Comparison of ENCODE assay signal across 12 mouse cellular contexts in the genomic region with DNA sequence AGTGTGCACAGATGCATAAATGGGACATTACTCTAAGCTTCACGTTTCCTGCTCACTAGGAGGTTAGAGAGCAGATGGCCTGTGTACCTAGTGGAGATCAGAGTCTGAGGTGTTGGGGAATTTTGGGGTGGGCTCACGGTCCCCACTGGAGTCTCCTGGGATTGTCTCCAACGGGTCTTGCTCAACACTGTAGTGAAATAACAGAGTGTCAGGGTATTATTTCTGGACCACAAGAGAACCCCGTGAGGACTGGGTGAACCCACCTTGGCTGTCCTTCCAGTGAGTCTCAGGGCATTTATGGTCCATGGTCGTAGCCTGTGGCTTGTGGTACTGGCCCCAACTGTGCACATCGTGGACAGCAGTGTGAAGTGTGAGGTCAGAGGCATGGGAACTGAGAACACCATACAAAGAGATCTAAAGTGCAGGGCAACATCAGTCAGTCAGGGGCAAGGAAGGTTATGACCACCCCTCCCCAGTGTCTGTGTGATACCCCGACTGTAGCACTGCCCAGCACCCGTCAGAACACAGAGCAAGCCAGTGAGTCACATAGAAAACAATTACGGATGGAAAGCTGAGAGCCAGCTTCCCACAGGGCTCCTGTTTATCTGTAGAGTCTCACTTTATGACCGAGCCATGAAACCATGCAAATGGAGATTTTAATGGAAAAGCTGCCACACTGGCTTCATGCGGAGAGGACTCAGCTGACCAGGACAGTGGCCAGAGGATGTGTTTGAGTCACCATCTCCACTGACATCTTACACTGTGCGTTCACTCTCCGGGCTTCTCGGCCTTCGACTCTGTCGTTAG.
DNase-seq lines count a peak whose midpoint lies in the region; ATAC-seq lines count a peak whose summit lies in the region.
"Had no signal": no experiment of that assay in that cellular context is flagged by ENCODE, and none has a peak within 500 bp of the region (broad histone marks: within the 10 kb centered on the region; RNA-seq: fewer than 3 reads in every experiment).

No protein-coding gene starts in this region.

- DNase-seq in hindbrain, embryonic 14.5 days (ENCODE audit: low spot score), result no peak
- DNase-seq in urinary bladder, postnatal 14 days (ENCODE audit: low spot score), result peak; percentile 38
- DNase-seq in urinary bladder, postnatal 25 days (ENCODE audit: low spot score), result no peak
- no peak for DNase-seq in ovary, adult 18-20 months (ENCODE audit: low spot score)
- DNase-seq in urinary bladder, adult 2 months (ENCODE audit: low spot score), result no peak
- DNase-seq: cerebellum, adult 11 months; gastrocnemius, postnatal 25 days had no signal

- no peaks in the 10 kb centered on the region for H3K36me3 ChIP-seq in hindbrain, embryonic 14.5 days (replicated peaks; ENCODE audit: control insufficient read depth, insufficient read depth)
- no peaks in the 10 kb centered on the region for H3K36me3 ChIP-seq in hindbrain, embryonic 13.5 days
- no peaks in the 10 kb centered on the region for H3K36me3 ChIP-seq in intestine, embryonic 16.5 days (ENCODE audit: control insufficient read depth, insufficient read depth, low read length)
- H3K36me3 ChIP-seq: midbrain, embryonic 13.5 days had no signal

- no peak overlapping the region for H3K9ac ChIP-seq in hindbrain, embryonic 14.5 days
- H3K9ac ChIP-seq in hindbrain, embryonic 13.5 days, result no peak overlapping the region
- no peak overlapping the region for H3K9ac ChIP-seq in intestine, embryonic 16.5 days (ENCODE audit: low read depth, low read length)
- H3K9ac ChIP-seq: midbrain, embryonic 13.5 days had no signal

- no peak overlapping the region for H3K4me3 ChIP-seq in hindbrain, embryonic 14.5 days (replicated peaks; ENCODE audit: low read length)
- H3K4me3 ChIP-seq in hindbrain, embryonic 13.5 days, result no peak overlapping the region
- no peak overlapping the region for H3K4me3 ChIP-seq in intestine, embryonic 16.5 days (ENCODE audit: low read length)
- H3K4me3 ChIP-seq: midbrain, embryonic 13.5 days had no signal

- H3K27ac ChIP-seq in hindbrain, embryonic 14.5 days, result no peak overlapping the region
- no peak overlapping the region for H3K27ac ChIP-seq in hindbrain, embryonic 13.5 days
- peak overlapping the region; percentile 79 for H3K27ac ChIP-seq in intestine, embryonic 16.5 days (ENCODE audit: low read length)
- H3K27ac ChIP-seq: midbrain, embryonic 13.5 days had no signal

- no peaks in the 10 kb centered on the region for H3K9me3 ChIP-seq in hindbrain, embryonic 14.5 days (ENCODE audit: control insufficient read depth, low read length)
- no peaks in the 10 kb centered on the region for H3K9me3 ChIP-seq in hindbrain, embryonic 13.5 days
- H3K9me3 ChIP-seq in intestine, embryonic 16.5 days (ENCODE audit: control insufficient read depth, low read length), result no peaks in the 10 kb centered on the region
- H3K9me3 ChIP-seq: midbrain, embryonic 13.5 days had no signal

- H3K4me1 ChIP-seq in hindbrain, embryonic 14.5 days (replicated peaks; ENCODE audit: control insufficient read depth, insufficient read depth, low read length), result peaks cover 10% of the 10 kb centered on the region; the same call in 1 of the 2 replicates
- H3K4me1 ChIP-seq in hindbrain, embryonic 13.5 days (replicated peaks), result peaks cover 33% of the 10 kb centered on the region
- H3K4me1 ChIP-seq in intestine, embryonic 16.5 days (ENCODE audit: control insufficient read depth, insufficient read depth, low read length), result peaks cover 12% of the 10 kb centered on the region

- 73% methylated on average over 16 of the region's 16 CpGs for WGBS in hindbrain, embryonic 14.5 days
- 71% methylated on average over 16 of the region's 16 CpGs for WGBS in hindbrain, embryonic 13.5 days
- WGBS in intestine, embryonic 16.5 days, result 78% methylated on average over 16 of the region's 16 CpGs

- no peaks in the 10 kb centered on the region for H3K27me3 ChIP-seq in hindbrain, embryonic 14.5 days (ENCODE audit: control insufficient read depth, insufficient read depth, low read length)
- H3K27me3 ChIP-seq in hindbrain, embryonic 13.5 days, result 0 out of 2 replicates have a peak, but pooled peaks cover 2% of the 10 kb centered on the region
- H3K27me3 ChIP-seq in intestine, embryonic 16.5 days (replicated peaks; ENCODE audit: control insufficient read depth, insufficient read depth, low read length), result no peaks in the 10 kb centered on the region
- H3K27me3 ChIP-seq: midbrain, embryonic 13.5 days had no signal

- ATAC-seq in hindbrain, embryonic 14.5 days (ENCODE audit: low FRiP score), result 0 out of 2 replicates have a peak, but pooled peaks have one; percentile 15
- ATAC-seq in hindbrain, embryonic 13.5 days (ENCODE audit: low FRiP score), result no peak
- no peak for ATAC-seq in intestine, embryonic 16.5 days
- ATAC-seq in monocyte, adult 5-6 weeks (replicated peaks; ENCODE audit: insufficient number of reproducible peaks, low FRiP score, low TSS enrichment, poor library complexity, severe bottlenecking), result no peak
- ATAC-seq: midbrain, embryonic 13.5 days had no signal

- no peak overlapping the region for H3K4me2 ChIP-seq in hindbrain, embryonic 14.5 days (replicated peaks)
- no peak overlapping the region for H3K4me2 ChIP-seq in hindbrain, embryonic 13.5 days
- H3K4me2 ChIP-seq in intestine, embryonic 16.5 days (ENCODE audit: low read depth, low read length), result no peak overlapping the region
- H3K4me2 ChIP-seq: liver, embryonic 11.5 days; midbrain, embryonic 13.5 days had no signal
